Mouse (Mus musculus): ENCODE measurements around the gene Timp2. TPM values are rescaled to one million over a fixed set of nuclear protein-coding genes. Genes with fewer than 3 reads are reported as not detected.

Timp2 gene
- polyA plus RNA-seq, 1 experiment: not detected

DNA sequence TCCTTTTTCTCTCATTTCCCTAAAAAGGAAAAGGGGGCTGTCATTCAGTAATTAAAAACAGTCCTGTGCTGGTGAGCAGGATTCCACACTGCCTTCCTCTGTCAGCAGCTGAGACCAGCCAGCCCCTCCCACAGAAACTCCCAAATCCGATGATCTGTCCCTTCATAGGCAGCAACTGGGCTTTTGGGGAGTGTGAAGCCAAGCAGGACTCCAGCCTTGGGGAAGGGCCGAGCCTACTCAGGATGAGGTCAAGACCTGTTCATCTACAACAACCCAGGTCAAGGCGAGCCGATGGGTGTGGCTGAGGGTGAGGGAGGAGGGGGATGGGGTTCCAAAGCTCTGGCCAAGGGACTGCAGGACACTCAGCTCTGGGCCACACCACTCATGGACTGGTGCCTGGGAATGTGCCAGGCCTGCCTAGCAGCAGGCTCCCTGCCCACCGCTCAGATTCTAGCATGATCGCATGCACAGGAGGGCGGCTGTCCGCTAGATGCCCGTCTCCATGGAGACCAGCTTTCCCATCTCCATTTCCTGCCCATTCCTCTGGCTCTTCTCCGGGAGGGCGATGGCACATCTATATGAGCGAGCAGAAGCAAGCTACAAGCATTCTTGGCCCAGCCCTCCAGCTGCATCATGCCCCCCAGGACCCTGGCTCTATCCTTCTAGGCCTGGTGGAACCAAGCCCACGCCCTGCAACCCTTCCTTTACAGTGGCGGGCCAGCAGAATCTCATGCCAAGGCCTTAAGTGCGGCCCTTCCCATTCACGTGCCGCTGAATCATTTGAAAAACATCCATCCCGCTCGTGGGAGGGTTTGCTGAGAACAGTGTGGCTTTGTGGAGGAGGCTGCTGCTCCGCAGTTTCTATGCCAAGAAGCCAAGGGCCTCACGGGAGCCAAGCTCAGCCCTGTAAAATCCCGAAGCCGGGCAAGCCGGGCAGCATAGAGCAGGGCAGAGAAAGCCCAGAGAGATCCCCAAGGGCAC is 28.3 kb downstream of the Timp2 start:
- TF ChIP-seq GATA1 (IDR thresholded peaks at IDR 0.05; ENCODE audit: low read length): no peak

- TF ChIP-seq GATA1 (IDR thresholded peaks at IDR 0.05; ENCODE audit: low read length): no peak
Measured at GRCm38 (mm10) chr11:118326491-118326890, 29.0 kb downstream of the Timp2 start.

- TF ChIP-seq GATA1 (IDR thresholded peaks at IDR 0.05; ENCODE audit: low read length): no peak
Measured at GRCm38 (mm10) chr11:118324541-118324940, 31.0 kb downstream of the Timp2 start.

DNA sequence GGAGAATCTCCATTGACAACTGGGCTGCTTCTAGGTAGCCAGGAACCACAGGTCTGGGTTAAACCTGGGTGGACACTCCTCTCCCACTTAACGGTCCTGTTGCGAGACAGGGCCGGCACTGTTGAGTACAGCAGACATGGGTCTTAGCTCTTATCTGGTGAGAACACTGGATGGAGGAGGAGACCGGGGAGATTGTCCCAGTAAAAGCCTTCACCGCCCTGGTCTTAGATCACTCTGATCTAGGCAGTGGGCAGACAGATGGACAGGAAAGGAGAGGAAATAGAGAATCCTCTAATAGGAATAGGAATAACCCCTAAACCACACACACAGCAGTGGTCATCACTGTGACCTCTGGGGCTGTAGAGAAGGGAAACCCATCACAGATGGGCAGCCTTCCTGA is 31.6 kb downstream of the Timp2 start:
- TF ChIP-seq GATA1 (IDR thresholded peaks at IDR 0.05; ENCODE audit: low read length): no peak

DNA sequence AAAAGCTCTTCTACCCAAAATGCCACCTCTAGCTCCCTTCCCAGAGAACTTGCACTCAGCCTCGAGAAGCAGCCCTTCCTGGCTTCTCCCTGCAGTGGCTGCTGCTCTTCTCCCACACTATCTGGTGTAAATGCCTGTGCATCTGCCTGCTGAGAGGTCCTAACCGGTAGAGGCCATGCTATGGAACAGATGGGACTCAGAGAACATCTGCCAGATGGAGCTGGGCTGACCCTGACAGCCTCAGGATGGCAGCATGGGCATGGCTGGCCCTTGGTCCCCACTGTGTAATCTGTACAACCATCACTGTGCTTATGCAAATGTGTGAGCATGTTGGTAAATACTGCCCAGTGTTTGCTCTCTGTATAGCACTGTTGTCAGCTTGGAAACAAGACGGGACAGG is 32.9 kb downstream of the Timp2 start:
- TF ChIP-seq GATA1 (IDR thresholded peaks at IDR 0.05; ENCODE audit: low read length): no peak

- no peak for TF ChIP-seq GATA1 (IDR thresholded peaks at IDR 0.05; ENCODE audit: low read length)
Measured at GRCm38 (mm10) chr11:118321971-118322370, 33.6 kb downstream of the Timp2 start.

- TF ChIP-seq GATA1 (IDR thresholded peaks at IDR 0.05; ENCODE audit: low read length): no peak
Measured at GRCm38 (mm10) chr11:118321500-118321899, 34.0 kb downstream of the Timp2 start.

DNA sequence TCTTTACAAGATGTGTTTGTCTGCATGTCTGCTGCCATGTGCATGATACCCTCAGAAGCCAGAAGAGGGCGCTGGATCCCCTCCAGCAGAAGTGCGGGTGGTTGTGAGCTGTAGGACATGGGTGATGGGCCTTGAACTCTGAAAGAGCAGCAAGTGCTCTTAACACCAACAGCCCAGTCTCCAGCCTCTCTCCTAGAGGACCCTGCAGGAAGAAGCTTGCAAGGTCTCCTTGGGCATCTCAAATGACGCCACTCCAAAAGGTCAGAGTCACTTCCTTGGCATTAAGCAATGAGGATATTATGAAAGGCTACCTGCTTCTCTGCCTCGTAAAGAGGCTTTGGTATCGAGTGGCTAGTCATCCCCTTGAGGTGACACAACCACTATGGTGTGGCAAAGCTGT is 36.9 kb downstream of the Timp2 start:
- no peak for TF ChIP-seq GATA1 (IDR thresholded peaks at IDR 0.05; ENCODE audit: low read length)

DNA sequence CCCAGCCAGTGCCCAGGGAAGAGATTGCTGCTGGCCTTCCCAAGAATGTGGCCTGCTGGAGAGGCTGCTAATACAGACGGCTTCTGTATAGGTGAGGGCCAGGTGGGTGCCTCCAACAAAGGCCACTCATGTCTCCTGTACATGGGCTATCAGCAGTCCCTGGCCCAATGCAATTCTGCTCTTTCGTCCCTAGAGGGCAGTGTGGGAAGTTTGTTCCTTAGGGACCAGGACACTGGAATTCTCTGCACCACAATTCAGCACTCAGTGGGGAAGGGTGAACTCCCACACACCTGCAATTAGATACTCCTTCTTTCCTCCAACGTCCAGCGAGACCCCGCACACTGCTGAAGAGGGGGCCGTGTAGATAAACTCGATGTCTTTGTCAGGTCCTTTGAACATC is 38.4 kb downstream of the Timp2 start:
- no peak for TF ChIP-seq GATA1 (IDR thresholded peaks at IDR 0.05; ENCODE audit: low read length)

DNA sequence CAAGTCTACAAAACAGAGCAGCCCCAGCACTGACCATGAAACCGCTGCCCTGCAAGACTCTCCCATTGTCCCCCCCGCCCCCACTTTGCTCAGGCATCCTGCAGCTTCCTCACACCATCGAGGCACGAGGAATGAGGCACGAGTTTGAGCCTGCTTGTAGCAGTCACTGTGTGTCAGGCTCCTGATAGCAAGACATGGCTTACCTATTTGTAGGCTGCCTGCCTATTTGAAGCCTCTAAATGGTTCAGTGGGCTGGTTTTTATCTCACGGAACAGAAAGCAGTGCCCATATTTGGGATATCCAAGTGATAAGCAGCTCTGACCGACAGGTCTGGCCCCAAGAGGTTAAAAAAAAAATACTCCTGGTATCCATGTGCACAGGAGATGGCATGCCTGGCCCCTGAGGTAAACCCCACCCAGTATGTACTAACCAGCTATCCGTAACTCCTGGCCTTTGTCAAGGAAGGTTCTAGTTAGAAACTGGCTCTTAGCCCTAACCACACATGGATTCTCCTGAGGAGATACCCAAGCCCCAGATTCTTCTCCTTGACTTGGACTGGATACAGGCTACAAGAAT is 39.2 kb downstream of the Timp2 start:
- TF ChIP-seq GATA1 (IDR thresholded peaks at IDR 0.05; ENCODE audit: low read length): no peak

- no peak for TF ChIP-seq GATA1 (IDR thresholded peaks at IDR 0.05; ENCODE audit: low read length)
Measured at GRCm38 (mm10) chr11:118312132-118312723, 43.3 kb downstream of the Timp2 start.

DNA sequence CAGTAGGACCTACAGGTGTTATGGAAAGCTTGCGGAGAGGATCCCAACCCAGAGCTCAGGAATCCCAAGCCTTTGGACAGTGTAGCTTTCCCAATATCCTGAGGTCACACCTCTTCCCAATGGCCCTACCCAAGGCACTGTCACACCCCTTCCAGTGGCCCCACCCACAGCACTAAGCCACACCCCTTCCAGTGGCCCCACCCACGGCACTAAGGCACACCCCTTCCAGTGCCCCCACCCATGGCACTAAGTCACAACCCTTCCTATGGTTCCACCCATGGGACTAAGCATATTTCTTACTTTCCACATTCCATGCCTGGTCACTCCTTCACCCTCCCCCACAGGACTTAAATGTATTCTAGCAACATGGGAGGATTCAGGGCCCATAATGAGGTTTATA is 56.7 kb downstream of the Timp2 start:
- no peak for TF ChIP-seq GATA1 (IDR thresholded peaks at IDR 0.05; ENCODE audit: low read length)

GRCm38 (mm10) chr11:118297967-118298366 is 57.6 kb downstream of the Timp2 start:
- TF ChIP-seq GATA1 (IDR thresholded peaks at IDR 0.05; ENCODE audit: low read length): no peak

DNA sequence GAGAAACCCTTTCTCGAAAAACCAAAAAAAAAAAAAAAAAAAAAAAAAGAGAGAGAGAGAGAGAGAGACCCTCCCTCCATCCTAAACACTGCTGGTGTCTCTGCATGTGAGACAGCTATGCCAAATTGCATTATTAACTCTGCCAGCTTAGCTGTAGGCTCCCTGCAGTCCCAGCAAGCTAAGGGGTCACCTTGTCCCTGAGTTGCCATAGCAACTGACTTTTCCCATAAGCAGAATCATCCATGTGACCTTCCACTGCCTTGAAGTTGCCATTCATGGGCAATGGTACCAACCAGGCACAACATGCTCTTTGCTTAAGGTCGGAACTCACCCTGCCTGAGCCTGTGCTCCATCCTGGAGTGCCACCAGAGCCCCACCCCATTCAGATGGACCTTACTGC is 60.5 kb downstream of the Timp2 start:
- no peak for TF ChIP-seq GATA1 (IDR thresholded peaks at IDR 0.05; ENCODE audit: low read length)

DNA sequence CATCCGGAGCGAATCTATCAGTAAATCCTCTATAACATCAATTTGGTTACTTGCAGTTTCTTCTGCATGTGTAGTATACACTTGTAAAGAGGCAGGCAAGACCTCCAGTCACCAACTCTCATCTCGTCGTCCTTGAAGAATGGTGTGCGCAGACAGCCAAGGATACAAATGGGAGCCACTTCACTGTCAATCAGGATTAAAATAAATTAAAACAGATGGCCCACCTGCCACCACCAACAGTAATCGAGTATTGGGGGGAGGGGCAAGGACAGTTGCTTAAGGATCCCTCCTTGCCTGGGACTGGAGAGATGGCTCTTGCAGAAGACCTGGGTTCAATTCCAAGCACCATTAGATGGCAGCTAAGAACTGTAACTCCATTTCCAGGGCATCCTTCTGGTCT is 62.9 kb downstream of the Timp2 start:
- no peak for TF ChIP-seq GATA1 (IDR thresholded peaks at IDR 0.05; ENCODE audit: low read length)

Data from G1E-ER4 (cell line).